Mouse (Mus musculus) spleen, embryonic (tissue): ENCODE results near the gene Gm15217.

Source experiments
- CTCF ChIA-PET: fragments of 350-600 bp; sonication (Branson Sonifier 250); formaldehyde crosslinking; loops from one replicate; lab custom pipeline; 2022; lab: Charles Lee

Gene Gm15217

DNA sequence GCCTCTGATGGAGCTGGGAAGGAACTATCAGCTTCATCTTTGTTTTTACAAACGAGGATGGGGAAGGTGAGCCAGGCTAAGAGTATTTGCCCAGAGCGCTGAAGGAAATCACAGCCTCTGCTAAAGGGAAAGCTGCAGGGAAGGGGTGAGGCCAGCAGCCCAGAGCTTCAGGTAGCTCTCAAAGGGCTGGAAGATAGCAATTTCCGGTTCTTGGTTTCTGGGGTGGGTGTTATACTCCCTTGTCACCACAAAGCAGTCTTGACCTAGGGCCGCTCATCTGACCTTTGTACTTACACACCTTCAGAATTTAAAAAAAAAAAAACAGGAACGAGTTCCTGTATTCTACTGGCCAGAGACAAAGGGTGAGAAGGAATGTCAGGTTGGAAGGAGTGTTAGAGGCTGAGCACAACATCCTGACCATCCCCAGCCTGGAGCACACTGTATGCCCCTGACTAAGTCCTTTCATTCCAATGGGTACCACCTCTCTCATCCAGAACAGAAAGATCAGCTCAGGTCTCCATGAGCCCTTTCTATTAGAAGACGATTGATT is 12.5 kb downstream of the Gm15217 start:
- CTCF ChIA-PET, result no interaction called here

DNA sequence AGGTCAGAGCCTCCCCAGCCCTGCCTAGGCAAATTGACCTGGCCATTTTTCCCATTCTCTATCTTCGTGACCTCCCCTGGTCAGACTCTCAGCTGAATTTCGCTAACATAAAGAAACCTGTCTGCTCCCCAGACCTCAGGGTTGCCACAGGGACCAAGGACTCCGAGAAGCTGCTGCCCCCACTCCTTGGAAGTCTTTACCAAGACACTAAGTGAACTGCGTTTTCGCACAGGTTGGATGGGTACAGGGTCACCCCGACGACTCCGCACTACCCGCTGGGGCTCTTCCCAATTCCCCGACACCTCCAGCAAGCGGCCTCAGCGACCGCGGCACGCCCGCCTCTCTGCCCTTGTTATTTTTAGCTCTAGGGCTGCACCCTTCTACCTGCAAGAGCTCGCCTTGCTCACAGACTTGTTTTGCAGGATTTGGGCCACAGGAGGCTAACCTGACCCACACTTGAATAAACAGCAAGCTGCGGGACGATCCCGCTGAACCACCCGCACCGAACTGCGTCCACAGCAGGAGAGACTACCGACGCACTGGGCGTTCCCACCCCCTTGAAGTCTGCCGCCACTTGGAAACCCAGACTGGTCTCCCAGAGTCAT is 19.0 kb downstream of the Gm15217 start:
- CTCF ChIA-PET, result no interaction called here

DNA sequence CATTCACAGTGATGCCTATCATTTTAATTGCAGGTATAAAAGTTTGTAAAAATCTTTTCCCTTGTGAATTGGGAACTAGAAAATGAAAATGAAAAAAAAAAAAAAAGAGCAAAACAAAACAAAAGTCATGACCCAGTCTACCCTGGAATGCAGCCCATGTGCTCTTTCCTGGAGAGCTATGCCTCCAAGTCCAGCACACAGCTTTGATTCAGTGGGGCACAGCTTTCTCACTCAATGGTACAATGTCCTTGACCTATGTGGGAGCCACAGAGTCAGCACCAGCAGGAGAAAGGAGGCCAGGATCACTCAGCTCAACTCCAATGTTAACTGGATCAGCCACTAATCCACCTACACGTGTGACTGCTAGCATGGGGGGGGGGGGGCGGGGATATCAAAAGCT is 20.7 kb downstream of the Gm15217 start:
- CTCF ChIA-PET, result no interaction called here

DNA sequence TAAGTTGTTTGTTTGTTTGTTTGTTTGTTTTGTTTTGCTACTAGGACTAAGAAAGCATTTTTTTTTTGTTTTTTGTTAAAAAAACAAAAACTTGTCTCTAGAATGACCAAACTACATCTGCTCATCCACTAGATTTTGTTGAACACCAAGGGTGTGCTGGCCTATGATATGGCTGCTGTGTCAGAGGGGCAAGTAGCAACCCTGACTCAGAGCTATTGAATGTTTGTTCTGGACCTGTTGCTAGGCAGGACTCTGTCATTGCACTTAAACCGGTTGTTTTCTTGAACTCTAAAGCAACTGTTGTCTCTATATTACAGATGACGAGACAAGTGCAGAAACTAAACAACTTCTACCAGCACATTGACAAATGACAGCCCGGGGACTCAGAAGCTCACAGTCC is 29.1 kb downstream of the Gm15217 start:
- CTCF ChIA-PET, result no interaction called here

DNA sequence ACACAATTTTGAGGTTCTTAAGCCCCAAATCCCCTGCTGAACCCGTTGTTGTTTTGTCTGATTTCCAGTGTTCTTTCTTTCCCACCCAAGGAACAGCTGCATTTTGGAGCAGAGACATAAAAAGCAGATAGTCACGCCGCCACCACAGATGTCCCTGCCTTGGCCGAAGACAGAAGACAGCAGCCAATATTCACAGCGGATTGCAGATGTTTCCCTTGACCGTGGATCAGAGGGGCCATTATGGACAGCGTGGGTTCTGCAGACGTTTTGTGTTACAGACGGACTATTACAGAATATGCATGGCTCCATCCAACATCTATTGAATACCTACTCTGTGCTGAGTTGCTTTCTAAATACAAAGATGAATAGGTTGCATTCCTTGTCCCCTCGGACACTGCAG is 29.8 kb downstream of the Gm15217 start:
- CTCF ChIA-PET, result no interaction called here

DNA sequence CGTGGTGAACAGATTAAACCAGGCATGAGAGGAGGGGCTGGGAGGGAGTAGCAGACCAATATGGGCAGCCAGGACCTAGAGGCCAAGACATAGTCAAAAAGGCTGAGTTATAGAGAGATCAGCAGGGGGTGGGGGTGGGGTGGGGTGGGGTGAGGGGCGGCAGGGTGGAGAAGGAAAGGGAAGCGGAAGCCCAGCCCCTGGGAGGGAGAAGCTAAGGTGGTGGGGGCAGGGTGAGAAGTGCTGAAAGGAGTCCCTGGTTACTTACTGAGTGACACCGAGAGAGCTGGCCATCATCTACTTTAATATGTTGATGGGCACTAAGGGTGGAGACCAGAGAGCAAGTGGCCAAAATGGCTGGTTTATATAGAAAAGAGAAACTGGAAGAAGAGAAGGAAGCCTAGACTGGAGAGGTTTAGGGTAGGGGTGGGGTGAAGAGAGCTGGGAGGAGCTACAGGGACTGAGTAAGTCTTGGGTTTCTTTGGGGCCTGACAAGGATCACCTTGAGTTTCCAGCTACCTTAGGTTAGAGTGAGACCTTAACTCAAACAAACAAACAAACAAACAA is 31.4 kb downstream of the Gm15217 start:
- CTCF ChIA-PET, result no interaction called here

DNA sequence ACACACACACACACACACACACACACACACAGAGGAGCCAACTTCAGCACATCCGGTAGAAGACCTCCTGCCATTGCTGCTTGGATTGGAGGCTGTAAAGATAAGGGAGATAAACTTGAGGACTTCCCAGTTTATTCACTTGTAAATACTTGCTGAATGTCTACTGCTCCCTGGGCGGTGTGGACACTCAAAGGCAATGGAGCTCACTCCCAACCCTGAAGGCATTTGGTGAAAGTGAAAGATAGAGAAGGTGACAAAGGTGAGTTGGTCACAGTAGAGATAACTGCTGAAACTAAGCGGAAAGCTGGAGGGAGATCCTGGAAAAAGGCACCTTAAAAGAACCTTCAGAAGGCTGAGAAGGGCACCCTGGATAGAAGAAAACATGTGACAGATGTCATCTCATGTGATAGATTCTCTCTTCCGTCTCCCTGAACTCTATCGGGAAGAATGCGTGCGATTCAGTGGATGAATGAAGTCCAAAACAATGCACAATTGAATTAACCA is 33.3 kb downstream of the Gm15217 start:
- CTCF ChIA-PET, result no interaction called here

DNA sequence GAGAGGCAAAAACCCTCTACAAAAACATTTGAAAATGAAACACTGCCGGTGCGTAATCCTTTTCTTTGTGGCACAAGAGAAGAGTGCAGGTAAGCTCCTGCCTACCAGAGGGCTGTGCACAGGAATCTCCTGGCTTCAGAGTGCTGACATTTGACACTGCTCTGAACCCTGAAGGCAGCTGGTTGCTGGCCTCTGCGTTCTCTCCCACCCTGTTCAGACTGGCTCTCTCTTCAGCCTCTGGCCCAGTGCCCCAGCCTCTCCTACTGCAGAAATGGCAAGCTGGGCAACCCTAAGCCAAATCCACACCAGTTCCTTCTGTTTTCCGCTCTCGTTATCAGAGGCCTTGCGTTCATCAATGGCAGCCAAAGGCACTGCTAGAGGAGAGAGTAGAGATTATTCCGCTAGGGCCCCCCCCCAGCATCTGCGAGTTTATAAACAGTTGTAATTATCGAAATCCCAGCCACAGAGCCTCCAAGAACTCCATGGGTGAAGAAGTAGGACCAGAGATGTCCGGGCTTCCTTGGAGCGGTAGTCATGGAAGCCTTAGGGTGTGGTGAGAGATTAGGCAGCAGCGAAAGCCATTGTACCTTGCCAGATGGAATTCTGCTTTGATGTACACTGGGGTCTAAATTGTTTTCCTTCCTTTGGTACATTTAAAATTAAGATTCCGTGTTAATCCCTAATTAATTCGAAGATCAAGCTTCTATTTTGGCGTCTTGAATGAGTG is 39.3 kb downstream of the Gm15217 start:
- CTCF ChIA-PET, result no interaction called here

DNA sequence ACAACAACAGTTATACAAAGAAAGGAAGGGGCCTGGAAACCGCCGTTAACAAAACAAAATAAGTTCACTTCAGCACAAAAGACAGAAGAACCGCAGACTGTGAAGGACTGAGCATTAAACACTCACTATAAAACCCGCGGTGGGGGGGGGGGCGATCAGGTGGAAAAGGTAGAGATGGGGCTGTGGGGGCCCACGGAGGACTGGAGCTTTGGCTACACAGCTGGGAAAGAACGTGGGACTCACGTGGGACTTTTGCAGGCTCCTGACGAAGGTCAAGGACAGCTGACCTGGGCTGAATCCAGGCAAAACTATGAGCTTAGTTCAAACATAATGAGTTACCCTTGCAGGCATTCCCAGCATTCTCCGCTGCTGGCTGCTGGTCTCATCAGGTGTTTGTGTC is 40.1 kb downstream of the Gm15217 start:
- CTCF ChIA-PET, result no interaction called here

DNA sequence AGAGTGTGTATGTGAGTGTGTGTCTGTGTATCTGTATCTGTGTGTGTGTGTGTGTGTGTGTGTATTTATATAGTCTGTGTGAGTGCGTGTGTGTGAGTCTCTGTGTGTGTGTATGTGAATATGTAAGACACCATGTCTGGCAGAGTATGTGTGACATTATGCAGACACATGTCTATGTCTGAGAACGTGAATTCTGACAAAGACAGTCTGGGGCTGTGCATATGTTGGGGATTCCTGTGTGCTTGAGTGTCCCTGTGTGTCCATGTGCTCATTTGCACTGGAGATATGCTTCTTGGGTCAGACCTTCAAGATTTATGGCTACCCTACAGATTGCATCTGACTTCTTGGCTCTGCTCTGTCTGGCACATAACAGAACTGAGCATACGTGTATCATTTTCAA is 42.6 kb downstream of the Gm15217 start:
- CTCF ChIA-PET, result no interaction called here

DNA sequence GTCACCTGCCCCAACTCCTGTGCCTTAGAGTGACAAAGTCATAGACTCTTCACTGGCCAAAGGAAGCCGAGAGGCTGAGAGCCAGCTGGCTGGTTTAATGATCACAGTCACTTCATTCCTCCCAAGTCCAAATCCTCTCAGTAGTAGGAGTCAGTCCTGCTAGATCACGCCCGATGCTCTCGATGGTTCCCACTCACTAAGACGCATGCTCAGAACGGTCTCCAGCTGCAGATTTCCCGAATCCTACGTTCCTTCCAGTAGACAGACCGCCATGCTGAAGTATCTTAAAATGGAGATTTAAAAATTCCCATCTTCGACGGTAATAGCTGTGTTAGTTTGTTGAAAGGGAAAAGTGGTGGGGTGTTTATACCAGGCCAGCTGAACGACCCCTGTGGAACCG is 48.0 kb downstream of the Gm15217 start:
- CTCF ChIA-PET, result no interaction called here

DNA sequence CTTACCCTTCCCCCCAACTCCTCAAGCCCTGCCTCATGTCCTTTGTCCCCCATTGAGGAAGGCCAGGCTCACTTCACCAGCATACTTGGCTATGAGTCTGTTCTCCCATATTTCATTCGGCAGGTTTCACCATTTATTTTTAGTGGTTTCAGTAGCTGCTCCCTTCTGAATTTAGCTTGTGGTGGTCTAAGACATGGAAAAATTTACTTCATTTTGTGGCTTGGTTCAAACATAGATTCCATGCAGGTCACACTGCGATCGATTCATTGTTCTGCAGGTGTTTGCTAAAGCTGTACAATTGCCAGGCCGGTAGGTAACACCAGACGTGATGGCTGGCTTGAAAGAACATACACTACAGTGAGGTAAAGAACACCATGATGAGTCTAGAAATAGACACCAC is 51.0 kb downstream of the Gm15217 start:
- CTCF ChIA-PET, result no interaction called here
